In genomic region chr11:68498999-68499699, GRCm38 (mm10) we compare ENCODE assay signal across 24 mouse cellular contexts. TPM values are rescaled to one million over a fixed set of nuclear protein-coding genes. Genes with fewer than 3 reads are reported as not detected.
DNase-seq lines count a peak whose midpoint lies in the region; ATAC-seq and TF ChIP-seq lines count a peak whose summit lies in the region.
"Had no signal": no experiment of that assay in that cellular context is flagged by ENCODE, and none has a peak within 500 bp of the region (broad histone marks: within the 10 kb centered on the region; RNA-seq: fewer than 3 reads in every experiment).

No protein-coding gene starts in this region.

- ATAC-seq in granulocyte monocyte progenitor cell, adult 5-6 weeks (replicated peaks; ENCODE audit: poor library complexity, severe bottlenecking): peak; percentile 4; the same call in 1 of the 2 replicates
- ATAC-seq: hindbrain, postnatal 0 days; lung, postnatal 0 days; midbrain, embryonic 16.5 days had no signal

- H3K27me3 ChIP-seq in E14TG2a.4 (ENCODE audit: insufficient read depth, low read length): peaks cover 11% of the 10 kb centered on the region
- H3K27me3 ChIP-seq in splenic B cell, adult 2 months (ENCODE audit: control insufficient read depth, insufficient read depth, low read length, poor library complexity, severe bottlenecking): no peaks in the 10 kb centered on the region

- peak overlapping the region; percentile 41 for H3K4me3 ChIP-seq in E14TG2a.4 (replicated peaks; ENCODE audit: low read length)
- H3K4me3 ChIP-seq: embryonic facial prominence, embryonic 10.5 days; forebrain, embryonic 10.5 days; heart, embryonic 10.5 days; hindbrain, embryonic 10.5 days; left cerebral cortex, adult 2 months; limb, embryonic 10.5 days; midbrain, embryonic 10.5 days; myocyte had no signal

- peaks cover 40% of the 10 kb centered on the region for H3K4me1 ChIP-seq in E14TG2a.4 (replicated peaks; ENCODE audit: low read depth, low read length)
- H3K4me1 ChIP-seq: midbrain, embryonic 10.5 days had no signal

- intact Hi-C loops in heart, postnatal 10 days (cut with DNase I): no loop called here
- intact Hi-C loops in left cerebral cortex, postnatal 14 days (cut with DNase I): no loop called here

- H3K9me3 ChIP-seq in E14TG2a.4 (ENCODE audit: low read length): peaks cover 7% of the 10 kb centered on the region
- H3K9me3 ChIP-seq: embryonic facial prominence, embryonic 10.5 days; forebrain, embryonic 10.5 days; heart, embryonic 10.5 days; hindbrain, embryonic 10.5 days; limb, embryonic 10.5 days; midbrain, embryonic 10.5 days had no signal

- TF ChIP-seq CTCF in E14TG2a.4 (conservative IDR thresholded peaks at IDR 0.05; ENCODE audit: low read length): no peak

- no peaks in the 10 kb centered on the region for H3K36me3 ChIP-seq in E14TG2a.4 (ENCODE audit: insufficient read depth, low read length)
- H3K36me3 ChIP-seq in splenic B cell, adult 2 months (ENCODE audit: control insufficient read depth, insufficient read depth, low read length, poor library complexity, severe bottlenecking): peaks cover 2% of the 10 kb centered on the region
- H3K36me3 ChIP-seq: embryonic facial prominence, embryonic 10.5 days; forebrain, embryonic 10.5 days; heart, embryonic 10.5 days; hindbrain, embryonic 10.5 days; limb, embryonic 10.5 days; midbrain, embryonic 10.5 days had no signal

- peak; percentile 47 for DNase-seq in CD4-positive helper T cell, adult 2 months (ENCODE audit: low read depth, low spot score)
- DNase-seq in splenic B cell, adult 2 months (ENCODE audit: low read depth, low spot score): peak; percentile 66
- DNase-seq in neural tube, embryonic 10.5 days (ENCODE audit: extremely low spot score, low spot score): no peak
- no peak for DNase-seq in heart, postnatal 10 days
- no peak for DNase-seq in left cerebral cortex, postnatal 14 days (ENCODE audit: low spot score in 2 of 2)
- DNase-seq: adrenal gland, postnatal 25 days; cerebellum, adult 8-10 months; gastrocnemius, postnatal 36 days; kidney, adult 11 months; kidney, postnatal 4 days; liver had no signal

RNA-seq across cellular contexts. Expression of gene Pik3r6, which starts 3.7 kb away (rescaled TPM):
- 5.7 and 7.8 TPM in 2 replicates for total RNA-seq in granulocyte monocyte progenitor cell, adult 5-6 weeks (2014; fragmentation: Nextera tagmentation)
- 9.7 and 16.4 TPM in 2 replicates for total RNA-seq in granulocyte monocyte progenitor cell, adult 5-6 weeks (2017)
- total RNA-seq in heart, postnatal 10 days (2021): 1 to 10 TPM; 7.4 to 9.6 TPM
- 1 to 10 TPM; 3.8 to 4.1 TPM for total RNA-seq in left cerebral cortex, postnatal 14 days (2021)

RNA-seq across cellular contexts. Expression of gene Mfsd6l, which starts 56.8 kb away (rescaled TPM):
- total RNA-seq in granulocyte monocyte progenitor cell, adult 5-6 weeks (2014; fragmentation: Nextera tagmentation): 0.88 TPM in 1 of 2 replicates, not detected in the other
- total RNA-seq in granulocyte monocyte progenitor cell, adult 5-6 weeks (2017): 0.26 TPM in 1 of 2 replicates, not detected in the other
- total RNA-seq in heart, postnatal 10 days (2021): under 1 TPM; 0.27 to 0.31 TPM
- total RNA-seq in left cerebral cortex, postnatal 14 days (2021): not detected
- total RNA-seq: gastrocnemius, postnatal 36 days; left cerebral cortex, adult 2 months had no signal

Comparison
In these comparisons a context has a peak if more than half of its experiments do, and no peak if none do; other contexts are left out.
1. DNase-seq: peak in CD4-positive helper T cell, adult 2 months (single experiment) and splenic B cell, adult 2 months (single experiment); none in neural tube, embryonic 10.5 days (single experiment), heart, postnatal 10 days (0 of 2) and left cerebral cortex, postnatal 14 days (0 of 2).